Mouse (Mus musculus): ENCODE measurements around the gene Mitf.

DNA sequence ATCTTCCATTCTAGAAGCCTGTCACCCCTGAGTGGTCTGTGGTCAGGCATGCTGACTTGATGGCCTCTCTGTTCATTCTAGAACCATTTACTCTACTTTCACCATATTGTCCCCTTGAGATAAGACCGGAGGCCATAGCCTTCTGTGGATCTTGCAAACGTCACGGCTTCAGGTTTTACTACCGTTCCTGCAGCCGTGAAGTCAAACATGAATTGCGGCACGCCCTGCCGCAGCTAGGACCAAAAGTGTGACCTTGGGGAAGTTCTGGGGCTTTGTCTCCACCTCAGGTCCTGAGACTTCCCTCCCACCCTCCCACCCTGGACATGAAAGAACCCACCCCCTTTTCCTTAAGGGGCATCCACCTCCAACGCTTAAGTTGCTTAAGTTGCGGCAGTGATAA is 149.8 kb downstream of the Mitf start:
- TF ChIP-seq POLR2A (IDR thresholded peaks at IDR 0.05; ENCODE audit: borderline replicate concordance, low read depth, low read length) (no peak), CTCF (IDR thresholded peaks at IDR 0.05; ENCODE audit: low read depth, low read length) (no peak)

Data from bone marrow macrophage, adult 2 months (primary cell).